Mouse (Mus musculus) lung, embryonic 16.5 days (tissue): ENCODE data around the gene Antxr1. TPM values are rescaled to one million over a fixed set of nuclear protein-coding genes. Genes with fewer than 3 reads are reported as not detected.

Experiments used
- ATAC-seq: fragments of 200-750 bp; cut with Nextera tagmentation; 2 replicates; pipeline ENCODE4 v1.8.0; 2017; ENCODE audit warnings: low read depth, mild to moderate bottlenecking, moderate library complexity
- H3K27ac ChIP-seq: fragments of 300-500 bp; sonication (generic); 2 replicates; pipeline ENCODE4 v1.5.1; 2014; ENCODE audit warnings: mild to moderate bottlenecking, control low read depth, low read length
- H3K27me3 ChIP-seq: fragments of 300-500 bp; sonication (generic); 2 replicates; pipeline ENCODE4 v1.6.1; 2014; ENCODE audit warnings: low read depth, low read length, mixed read lengths; ENCODE audit not compliant: control insufficient read depth, insufficient read depth
- H3K36me3 ChIP-seq: fragments of 300-500 bp; sonication (generic); 2 replicates; pipeline ENCODE4 v1.6.1; 2014; ENCODE audit warnings: low read length; ENCODE audit not compliant: control insufficient read depth, insufficient read depth
- H3K4me1 ChIP-seq: fragments of 300-500 bp; sonication (generic); replicated peaks from 2 replicates; pipeline ENCODE4 v1.6.1; 2014; ENCODE audit warnings: low read length, mixed read lengths; ENCODE audit not compliant: control insufficient read depth, insufficient read depth
- H3K4me2 ChIP-seq: fragments of 300-500 bp; sonication (generic); 2 replicates; pipeline ENCODE4 v1.6.1; 2014; ENCODE audit warnings: low read depth, low read length, control low read depth
- H3K4me3 ChIP-seq: fragments of 300-500 bp; sonication (generic); 2 replicates; pipeline ENCODE4 v1.5.1; 2014; ENCODE audit warnings: mild to moderate bottlenecking, low read length, control low read depth
- H3K9ac ChIP-seq: fragments of 300-500 bp; sonication (generic); 2 replicates; pipeline ENCODE4 v1.6.1; 2014; ENCODE audit warnings: low read length, control low read depth
- H3K9me3 ChIP-seq: fragments of 300-500 bp; sonication (generic); 2 replicates; pipeline ENCODE4 v1.6.1; 2016; ENCODE audit warnings: low read length; ENCODE audit not compliant: control insufficient read depth
- WGBS: fragments of 180-500 bp; shearing (Covaris S2); extraction: QIAGEN DNeasy Blood & Tissue Kit; methylation state at CpG from one replicate; pipeline ENCODE4 v1.1.7; 2014; 5-methylcytosine and 5-hydroxymethylcytosine counted together
- polyA plus RNA-seq: library from polyadenylated mRNA; unstranded; fragments of >200 nt; fragmentation: Nextera tagmentation; extraction: Ambion mirVana; gene quantifications from 2 replicates; pipeline ENCODE4 v1.2.1, GENCODE M21; 2015

The Antxr1 gene
- polyA plus RNA-seq, 1 experiment from 2014 or later, result 11.4 TPM

- WGBS, result 86% methylated on average over 5 of the region's 5 CpGs
- peaks cover 40% of the 10 kb centered on the region for H3K36me3 ChIP-seq
Observed at GRCm38 (mm10) chr6:87088356-87088755, 247.3 kb downstream of the Antxr1 start.

GRCm38 (mm10) chr6:87085026-87085425 lies 250.6 kb downstream of the Antxr1 start:
- H3K27me3 ChIP-seq, result no peaks in the 10 kb centered on the region
- H3K36me3 ChIP-seq, result peaks cover 50% of the 10 kb centered on the region
- no peak overlapping the region for H3K4me3 ChIP-seq
- WGBS, result 70% methylated on average over 6 of the region's 6 CpGs
- H3K9me3 ChIP-seq, result no peaks in the 10 kb centered on the region
- no peak overlapping the region for H3K27ac ChIP-seq
- H3K9ac ChIP-seq, result no peak overlapping the region
- H3K4me1 ChIP-seq, result no peaks in the 10 kb centered on the region
- no peak for ATAC-seq
- no peak overlapping the region for H3K4me2 ChIP-seq

More at GRCm38 (mm10) chr6:87088356-87088755, 247.3 kb downstream of the Antxr1 start:
- no peaks in the 10 kb centered on the region for H3K9me3 ChIP-seq
- H3K27me3 ChIP-seq, result no peaks in the 10 kb centered on the region
- no peak for ATAC-seq
- no peak overlapping the region for H3K4me3 ChIP-seq
- no peaks in the 10 kb centered on the region for H3K4me1 ChIP-seq
- H3K4me2 ChIP-seq, result no peak overlapping the region
- H3K27ac ChIP-seq, result no peak overlapping the region
- H3K9ac ChIP-seq, result no peak overlapping the region

Other genes with a start within 250 kb of the Antxr1 start
- 0.28 and 0.38 TPM in 2 replicates for gene D6Ertd527e, start 231.1 kb downstream of the Antxr1 start, polyA plus RNA-seq
- gene Gkn1, start 15.1 kb upstream of the Antxr1 start, polyA plus RNA-seq, result not detected in 2 replicates
- gene Gkn2, start 37.5 kb upstream of the Antxr1 start, polyA plus RNA-seq, result 0.73 and 0.84 TPM in 2 replicates
- gene Gkn3, start 53.1 kb upstream of the Antxr1 start, polyA plus RNA-seq, result 3.7 and 4.0 TPM in 2 replicates
- gene Bmp10, start 93.2 kb upstream of the Antxr1 start, polyA plus RNA-seq, result 0.09 and 0.24 TPM in 2 replicates
- 8.9 and 9.4 TPM in 2 replicates for gene Arhgap25, start 197.4 kb upstream of the Antxr1 start, polyA plus RNA-seq